Mouse (Mus musculus): ENCODE results near the gene Olfr1290. TPM values are rescaled to one million over a fixed set of nuclear protein-coding genes. Genes with fewer than 3 reads are reported as not detected.

The Olfr1290 gene
- not detected for total RNA-seq (2021)
- long read RNA-seq, experiment 1, result 0 reads
- long read RNA-seq, experiment 2, result 0 reads

- DNase-seq, result no peak
Observed at GRCm38 (mm10) chr2:111493729-111494128, at the start of gene Olfr1290. Gene Olfr1290 (minus strand): TSS chr2:111493829.

- DNase-seq, result no peak
Observed at GRCm38 (mm10) chr2:111540191-111540590, 46.6 kb upstream of the Olfr1290 start, which contains the start of gene Olfr1294. Gene Olfr1294 (minus strand): TSS chr2:111540291.

- DNase-seq, result no peak
Observed at GRCm38 (mm10) chr2:111524903-111525302, 31.3 kb upstream of the Olfr1290 start, which contains the start of gene Olfr1293-ps. Gene Olfr1293-ps (plus strand): TSS chr2:111525203.

GRCm38 (mm10) chr2:111517451-111517850 lies 23.8 kb upstream of the Olfr1290 start:
- DNase-seq, result no peak

GRCm38 (mm10) chr2:111496880-111497279 lies 3.3 kb upstream of the Olfr1290 start, which contains the start of gene Olfr1291-ps1:
Gene Olfr1291-ps1 (plus strand): TSS chr2:111497180.
- no peak for DNase-seq

- DNase-seq, result no peak
Observed at GRCm38 (mm10) chr2:111480519-111480918, 13.1 kb downstream of the Olfr1290 start, which contains the start of gene Olfr1289. Gene Olfr1289 (plus strand): TSS chr2:111480819.

GRCm38 (mm10) chr2:111473801-111474200 lies 19.8 kb downstream of the Olfr1290 start, which contains the start of gene Olfr1288:
Gene Olfr1288 (plus strand): TSS chr2:111474101.
- no peak for DNase-seq

GRCm38 (mm10) chr2:111448842-111449241 lies 44.8 kb downstream of the Olfr1290 start, which contains the start of gene Olfr1287:
Gene Olfr1287 (plus strand): TSS chr2:111449142.
- no peak for DNase-seq

Other genes with a start within 250 kb of the Olfr1290 start
- gene Olfr1276, start 239.3 kb downstream of the Olfr1290 start, total RNA-seq (2021), result not detected
- not detected for gene Olfr1277, start 219.7 kb downstream of the Olfr1290 start, total RNA-seq (2021)
- not detected for gene Olfr1278, start 203.7 kb downstream of the Olfr1290 start, total RNA-seq (2021)
- not detected for gene Olfr1279, start 193.2 kb downstream of the Olfr1290 start, total RNA-seq (2021)
- gene Olfr1280, start 179.8 kb downstream of the Olfr1290 start, total RNA-seq (2021), result not detected
- gene Olfr1281, start 167.3 kb downstream of the Olfr1290 start, total RNA-seq (2021), result not detected
- not detected for gene Olfr1282, start 157.8 kb downstream of the Olfr1290 start, total RNA-seq (2021)
- gene Olfr1283, start 127.0 kb downstream of the Olfr1290 start, total RNA-seq (2021), result not detected
- gene Olfr1284, start 118.3 kb downstream of the Olfr1290 start, total RNA-seq (2021), result not detected
- gene Olfr1286, start 70.7 kb downstream of the Olfr1290 start, total RNA-seq (2021), result not detected
- gene Olfr1287, start 44.7 kb downstream of the Olfr1290 start, total RNA-seq (2021), result not detected
- gene Olfr1288, start 19.7 kb downstream of the Olfr1290 start, total RNA-seq (2021), result not detected
- gene Olfr1289, start 13.0 kb downstream of the Olfr1290 start, total RNA-seq (2021), result not detected
- not detected for gene Olfr1291-ps1, start 3.4 kb upstream of the Olfr1290 start, total RNA-seq (2021)
- not detected for gene Olfr1293-ps, start 31.4 kb upstream of the Olfr1290 start, total RNA-seq (2021)
- gene Olfr1294, start 46.5 kb upstream of the Olfr1290 start, total RNA-seq (2021), result not detected
- not detected for gene Olfr1295, start 75.9 kb upstream of the Olfr1290 start, total RNA-seq (2021)
- gene Olfr1297, start 132.7 kb upstream of the Olfr1290 start, total RNA-seq (2021), result not detected
- not detected for gene Olfr1298, start 155.4 kb upstream of the Olfr1290 start, total RNA-seq (2021)
- not detected for gene Olfr1299, start 167.6 kb upstream of the Olfr1290 start, total RNA-seq (2021)

Data from adrenal gland, postnatal 36 days (tissue).